Mouse (Mus musculus) inflammation-experienced regulatory T-cells, adult 6 months (primary cell): ENCODE results near the gene Il2rb. TPM values are rescaled to one million over a fixed set of nuclear protein-coding genes. Genes with fewer than 3 reads are reported as not detected.

Experiments
- ATAC-seq: one replicate; pipeline ENCODE4 v1.8.0; 2017
- polyA plus RNA-seq, 3 experiments: library from polyadenylated mRNA; unstranded; fragments of 100-300 nt; shearing (Covaris generic); gene quantifications; one replicate each; pipeline ENCODE4 v1.2.1; 2017

Il2rb gene
- polyA plus RNA-seq, 3 experiments from 2014 or later, result 427 to 674 (median 450) TPM

- ATAC-seq, result no peak
These were observed 52.8 kb downstream of the Il2rb start for GRCm38 (mm10) chr15:78442231-78442630.

DNA sequence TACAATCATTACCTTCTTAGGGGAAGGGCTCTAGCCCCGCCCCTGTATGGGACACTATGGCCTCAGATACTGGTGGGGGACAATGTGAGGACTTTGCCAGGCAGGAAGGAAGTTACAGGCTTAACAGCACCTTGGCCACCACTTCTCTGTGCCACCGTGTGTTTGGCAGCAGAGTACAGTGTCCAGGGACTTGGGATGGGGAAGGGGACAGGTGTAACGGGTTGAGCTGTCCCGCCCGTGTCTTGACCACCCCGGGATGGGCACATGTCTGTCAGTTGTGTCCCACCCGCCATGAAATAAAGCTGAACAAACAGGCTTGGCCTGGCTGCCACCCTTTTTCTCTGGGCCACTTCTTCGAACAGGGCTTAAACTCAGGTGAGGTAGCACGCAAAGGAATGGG, 56.1 kb downstream of the Il2rb start:
- ATAC-seq, result no peak

- ATAC-seq, result no peak
These were observed 56.6 kb downstream of the Il2rb start for GRCm38 (mm10) chr15:78438505-78438904.

DNA sequence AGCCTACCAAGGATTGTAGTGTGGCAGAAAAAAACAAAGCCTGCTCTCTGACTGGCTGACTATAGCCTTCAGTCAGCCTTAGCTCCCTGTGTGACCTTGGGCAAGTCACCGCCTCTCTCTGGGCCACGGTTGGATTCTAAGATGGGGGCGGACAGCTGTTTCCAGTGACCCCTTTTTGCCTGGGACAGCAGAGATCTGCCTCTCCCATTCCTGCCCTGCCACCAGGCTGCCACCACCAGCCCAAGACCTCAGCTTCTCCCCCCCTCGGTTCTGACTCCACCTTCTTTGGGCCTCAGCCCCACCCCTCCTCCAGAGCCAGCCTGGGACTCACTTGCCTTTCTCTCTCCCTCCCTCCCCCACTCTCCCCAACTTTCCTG, 57.1 kb downstream of the Il2rb start:
- no peak for ATAC-seq

DNA sequence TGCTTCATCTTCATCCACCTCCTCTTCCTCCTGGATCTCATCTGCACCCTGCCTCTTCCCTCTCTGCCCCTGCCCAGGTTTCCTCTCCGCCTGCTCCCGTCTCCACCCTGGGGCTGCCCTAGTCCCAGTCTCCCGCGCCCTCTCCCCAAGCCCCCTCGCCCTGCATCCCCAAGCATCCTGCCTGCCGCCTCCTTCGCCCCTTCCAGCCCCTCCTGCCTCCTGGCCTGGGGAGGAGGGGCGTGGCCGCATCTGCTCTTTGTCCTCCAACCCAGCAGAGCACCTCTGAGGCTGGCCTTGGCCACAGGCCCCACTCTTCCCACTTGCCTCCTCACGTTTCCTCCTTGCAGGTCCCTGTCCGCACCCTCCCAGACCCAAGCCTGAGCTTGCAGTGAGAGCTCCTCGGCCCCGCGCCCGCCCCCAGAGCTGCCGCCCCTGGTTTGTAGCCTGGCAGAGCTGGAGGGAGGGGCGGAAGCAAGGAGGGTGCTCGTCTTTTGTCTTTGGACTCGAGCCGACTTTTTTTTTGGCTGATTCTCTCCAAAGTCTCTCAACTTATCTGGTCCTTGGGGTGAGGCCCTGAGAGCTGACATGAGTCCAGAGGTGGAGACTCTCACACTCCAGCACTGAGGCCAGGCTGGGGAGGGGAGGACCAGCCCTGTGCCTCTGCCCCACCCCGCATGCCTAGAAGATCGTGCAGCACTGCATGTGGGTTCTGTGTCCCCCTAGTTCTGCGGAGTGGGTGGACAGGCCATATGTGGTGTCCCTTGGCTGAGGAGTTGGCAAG, 57.6 kb downstream of the Il2rb start:
- ATAC-seq, result no peak

- ATAC-seq, result no peak
These were observed 58.5 kb downstream of the Il2rb start for GRCm38 (mm10) chr15:78436380-78437192.

DNA sequence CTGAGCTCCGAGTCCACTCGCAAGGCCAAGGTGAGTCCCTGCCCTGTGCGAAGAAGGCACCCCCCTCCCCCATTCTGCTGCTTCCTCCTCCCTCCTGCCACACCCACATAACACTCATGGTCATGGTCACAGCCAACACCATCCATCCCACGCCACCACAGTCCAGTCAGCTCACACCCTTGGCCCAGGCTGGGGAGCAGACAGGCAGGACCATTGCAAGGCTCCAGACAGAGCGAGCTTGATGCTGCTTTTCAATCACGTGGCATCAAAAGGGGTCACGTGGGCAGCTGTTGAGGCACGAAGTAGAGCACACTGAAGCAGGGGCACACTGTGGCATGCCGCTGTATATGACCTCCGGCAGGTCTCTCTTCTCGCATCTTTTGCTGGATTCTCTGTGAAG, 59.4 kb downstream of the Il2rb start:
- no peak for ATAC-seq

DNA sequence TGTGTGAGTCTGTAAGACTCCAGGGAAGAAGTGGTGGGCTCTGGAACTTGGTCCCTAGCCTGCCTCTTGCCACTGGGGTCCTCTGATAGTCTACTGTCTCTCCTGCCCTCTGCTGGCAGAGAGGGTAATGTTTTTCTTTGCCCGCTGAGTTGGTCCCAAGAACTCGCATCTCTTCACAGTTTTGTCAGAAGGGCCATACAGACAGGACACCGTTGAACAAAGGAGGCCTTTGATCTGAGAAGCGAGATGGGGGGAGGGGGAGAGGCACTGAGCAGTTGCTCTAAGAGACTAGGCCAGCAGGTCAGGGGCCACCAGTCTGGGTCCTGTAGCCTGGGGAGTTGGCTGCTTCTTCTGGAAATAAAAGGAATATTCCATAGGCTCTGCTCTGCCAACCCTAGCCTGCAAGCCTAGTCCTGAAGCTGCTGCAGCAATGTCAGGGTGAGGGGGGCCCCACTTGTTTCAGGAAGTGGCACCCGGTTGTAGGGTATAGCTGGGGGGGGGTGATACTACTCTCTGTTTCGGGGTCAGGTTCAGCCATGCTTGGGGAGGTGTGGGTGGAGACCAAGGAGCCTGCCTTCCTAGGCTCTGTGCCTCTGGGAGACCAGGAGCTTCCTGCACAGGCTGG, 60.1 kb downstream of the Il2rb start:
- no peak for ATAC-seq

DNA sequence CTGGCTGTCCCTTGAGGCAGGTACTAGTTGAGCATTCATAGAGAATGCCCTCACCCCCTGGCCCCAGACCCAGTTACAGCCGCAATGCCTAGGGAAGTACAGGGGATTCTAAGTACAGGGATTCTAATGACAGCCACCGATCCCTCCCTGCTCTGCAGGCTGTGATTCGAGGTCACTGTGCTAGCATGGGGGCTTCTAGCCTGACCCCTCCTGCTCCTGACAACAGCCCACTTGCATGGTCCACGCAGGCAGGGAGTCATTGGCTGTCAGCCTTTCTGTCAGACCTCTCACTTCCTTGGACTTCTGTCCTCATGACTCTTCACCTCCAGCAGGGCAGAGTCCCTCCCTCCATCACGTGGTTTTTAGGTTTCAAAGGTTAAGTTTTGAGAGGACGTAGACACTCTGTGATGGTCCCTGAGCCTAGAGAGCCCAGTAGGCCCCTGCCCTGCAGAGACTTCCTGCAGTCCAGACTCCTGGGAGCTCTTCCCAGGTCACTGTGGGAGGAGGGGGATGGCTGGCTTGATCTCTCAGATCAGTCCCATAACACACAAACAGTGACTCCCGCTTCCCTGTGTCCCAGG, 63.4 kb downstream of the Il2rb start:
- ATAC-seq, result no peak

- ATAC-seq, result no peak
These were observed 64.2 kb downstream of the Il2rb start for GRCm38 (mm10) chr15:78430874-78431273.

GRCm38 (mm10) chr15:78429871-78430622, 65.0 kb downstream of the Il2rb start:
- ATAC-seq, result no peak

Other genes starting within 250 kb of the Il2rb start
- gene Csf2rb2, start 189.6 kb downstream of the Il2rb start, polyA plus RNA-seq, result under 1 TPM in 1 of 3 experiments, not detected in 2; 0.54 TPM
- under 1 TPM in 2 of 3 experiments, not detected in 1; 0.12 to 0.67 TPM for gene Csf2rb, start 169.5 kb downstream of the Il2rb start, polyA plus RNA-seq
- gene Tex33, start 99.4 kb downstream of the Il2rb start, polyA plus RNA-seq, result not detected
- 1 to 10 TPM; 1.8 to 5.3 (median 2.1) TPM for gene Tst, start 89.4 kb downstream of the Il2rb start, polyA plus RNA-seq
- gene Mpst, start 88.9 kb downstream of the Il2rb start, polyA plus RNA-seq, result 1 to 10 TPM in 2 of 3 experiments, under 1 TPM in 1; 0.63 to 3.3 (median 2.6) TPM
- 10 to 100 TPM in 1 of 3 experiments, 1 to 10 TPM in 2; 7.5 to 14.9 (median 8.8) TPM for gene Kctd17, start 66.7 kb downstream of the Il2rb start, polyA plus RNA-seq
- gene Tmprss6, start 26.6 kb downstream of the Il2rb start, polyA plus RNA-seq, result not detected
- 10 to 100 TPM in 1 of 3 experiments, 1 to 10 TPM in 2; 7.7 to 24.3 (median 8.0) TPM for gene C1qtnf6, start 36.1 kb upstream of the Il2rb start, polyA plus RNA-seq
- under 1 TPM in 1 of 3 experiments, not detected in 2; 0.17 TPM for gene Sstr3, start 49.4 kb upstream of the Il2rb start, polyA plus RNA-seq
- 1,000 to 10,000 TPM; 2,973 to 4,396 (median 4,109) TPM for gene Rac2, start 77.5 kb upstream of the Il2rb start, polyA plus RNA-seq
- 100 to 1,000 TPM; 236 to 339 (median 298) TPM for gene Cyth4, start 101.8 kb upstream of the Il2rb start, polyA plus RNA-seq
- gene Elfn2, start 223.5 kb upstream of the Il2rb start, polyA plus RNA-seq, result under 1 TPM in 1 of 3 experiments, not detected in 2; 0.05 TPM